Mouse (Mus musculus) left cerebral cortex, postnatal 10 days (tissue): ENCODE results near the gene Pkp4. TPM values are rescaled to one million over a fixed set of nuclear protein-coding genes. Genes with fewer than 3 reads are reported as not detected.
A peak's percentile ranks its signal among the peaks of the same experiment; 100 is the strongest.

Experiments used
- DNase-seq, 2 experiments: peaks; one replicate each; pipeline ENCODE4 v3.0.0; 2021 to 2022; ENCODE audit warnings: low spot score in 2 of 2, mixed read lengths in 1 of 2; ENCODE audit errors: extremely low spot score in 1 of 2
- intact Hi-C: fragments of 180-260 bp; cut with DNase I; formaldehyde crosslinking; loops from one replicate; pipeline ENCODE4 v1.15.1; 2025
- total RNA-seq, 2 experiments: library from RNA; stranded (reverse); gene quantifications; 2 replicates each; pipeline ENCODE4 v1.2.3; 2021

Pkp4 gene
- total RNA-seq, 2 experiments from 2014 or later = 208 to 229 TPM

DNA sequence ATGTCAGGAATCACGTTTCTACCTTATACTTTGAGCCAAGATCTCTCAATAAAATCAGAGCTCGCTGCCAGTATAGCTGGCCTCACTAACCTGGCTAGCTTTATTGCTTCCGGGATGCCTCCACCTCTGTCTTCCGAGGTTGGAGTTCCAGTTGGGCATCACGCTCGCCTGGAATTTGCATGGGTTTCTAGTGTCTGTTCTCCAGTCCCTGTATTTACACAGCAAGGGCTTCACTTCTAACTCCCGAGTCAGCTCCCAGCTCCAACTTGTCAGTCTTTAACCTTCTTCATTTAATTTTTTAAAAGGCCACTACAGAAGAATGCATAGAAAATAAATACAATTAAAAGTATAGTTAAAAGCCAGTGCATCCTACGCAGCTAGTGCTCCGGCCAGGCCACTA lies 47.6 kb downstream of the Pkp4 start:
- intact Hi-C loops = no loop called here

GRCm38 (mm10) chr2:59211051-59211450 lies 50.4 kb downstream of the Pkp4 start:
- DNase-seq = no peak
- intact Hi-C loops = no loop called here

More for the DNA sequence above, 47.6 kb downstream of the Pkp4 start:
- DNase-seq = no peak

GRCm38 (mm10) chr2:59212430-59212829 lies 51.8 kb downstream of the Pkp4 start:
- intact Hi-C loops = no loop called here
- no peak for DNase-seq

DNA sequence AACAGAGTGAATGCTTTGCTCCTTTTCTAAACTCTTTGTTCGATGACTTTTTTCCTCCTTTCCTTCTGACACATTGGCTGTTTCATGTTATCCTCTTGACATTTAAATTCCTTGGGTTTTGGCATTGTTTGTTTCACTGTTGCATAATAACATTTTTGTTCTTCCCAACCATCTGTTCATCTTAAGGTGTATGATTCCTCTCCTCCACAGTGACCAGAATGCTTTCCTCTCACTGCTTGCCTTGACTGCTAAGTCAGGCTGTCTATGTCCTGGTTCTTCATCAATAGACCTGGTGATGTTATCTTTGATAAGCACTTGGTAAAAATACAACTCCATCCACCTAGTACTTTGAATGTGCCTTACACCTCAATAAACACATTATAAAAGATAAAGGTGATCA lies 52.2 kb downstream of the Pkp4 start:
- DNase-seq = no peak
- intact Hi-C loops = no loop called here

DNA sequence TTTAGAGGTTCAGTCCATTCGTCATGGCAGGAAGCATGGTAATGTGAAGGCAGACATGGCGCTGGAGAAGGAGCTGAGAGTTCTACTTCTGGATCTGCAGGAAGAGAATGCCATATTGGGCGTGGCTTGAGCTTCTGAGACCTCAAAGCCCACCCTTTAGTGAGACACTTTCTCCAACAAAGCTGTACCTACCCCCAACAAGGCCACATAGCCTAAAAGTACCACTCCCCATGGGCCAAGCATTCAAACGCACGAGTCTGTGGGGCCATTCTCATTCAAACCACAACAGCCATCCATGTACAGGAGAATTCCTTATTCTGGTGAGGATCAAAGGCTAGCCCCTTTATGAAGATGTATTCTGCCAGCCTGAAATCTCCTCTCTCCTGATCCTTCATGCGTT lies 57.3 kb downstream of the Pkp4 start:
- intact Hi-C loops = no loop called here
- DNase-seq = no peak

DNA sequence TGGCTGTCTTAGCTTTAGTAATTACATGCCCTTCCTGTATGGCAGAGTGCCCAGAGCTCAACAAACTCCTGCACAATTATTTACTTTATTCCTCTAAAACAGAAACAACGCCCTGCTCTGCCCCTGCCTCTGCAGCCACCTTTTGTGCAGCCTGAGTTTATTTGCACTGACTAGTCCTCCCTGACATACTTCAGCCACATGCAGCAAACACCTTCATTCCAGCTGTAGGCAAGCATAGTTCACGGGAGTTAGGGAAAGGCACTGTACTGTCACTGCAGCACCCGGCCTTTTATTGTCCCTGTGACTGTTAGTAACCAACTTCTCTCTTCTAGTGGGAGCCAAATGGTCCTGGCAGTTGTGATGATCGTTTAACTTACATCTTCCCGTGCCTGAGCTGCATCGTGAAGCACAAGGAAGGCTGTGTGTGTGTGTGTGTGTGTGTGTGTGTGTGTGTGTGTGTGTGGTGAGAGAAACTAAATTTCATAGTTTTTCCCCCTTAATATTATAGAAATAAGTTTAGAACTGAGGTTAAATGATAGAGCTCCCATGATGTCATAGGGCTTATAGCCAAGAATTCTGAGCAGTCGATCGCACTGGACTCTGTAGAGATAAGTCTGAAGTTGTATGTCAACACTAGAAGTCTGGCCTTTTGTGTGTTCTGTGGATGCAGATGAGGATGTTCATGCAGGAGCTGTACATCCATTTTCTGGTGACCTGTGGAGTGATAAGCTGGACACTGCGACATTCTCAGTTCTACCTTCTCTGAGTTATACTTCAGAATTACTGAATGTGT lies 59.5 kb downstream of the Pkp4 start:
- DNase-seq = peak in 1 of 2 experiments; percentile 65
- intact Hi-C loops = no loop called here

DNA sequence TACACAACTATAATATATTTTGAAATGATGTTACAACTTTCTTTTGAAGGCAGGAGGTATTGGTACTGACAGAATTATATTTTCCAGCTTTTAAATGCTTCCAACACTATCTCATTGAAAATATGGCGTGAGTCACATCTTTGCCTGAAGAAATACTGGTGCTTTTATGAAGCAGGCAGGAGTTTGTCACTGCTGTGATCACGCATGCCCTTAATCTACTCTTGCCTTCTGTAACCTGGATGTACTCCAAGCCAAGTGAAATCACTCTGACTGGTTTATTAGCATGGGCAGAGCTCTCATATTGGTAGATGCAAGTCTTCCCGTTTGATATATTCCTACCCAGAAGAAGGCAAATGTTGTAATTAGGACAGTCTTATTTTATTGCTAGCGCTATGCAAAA lies 65.7 kb downstream of the Pkp4 start:
- intact Hi-C loops = no loop called here
- peak in 1 of 2 experiments; percentile 21 for DNase-seq

DNA sequence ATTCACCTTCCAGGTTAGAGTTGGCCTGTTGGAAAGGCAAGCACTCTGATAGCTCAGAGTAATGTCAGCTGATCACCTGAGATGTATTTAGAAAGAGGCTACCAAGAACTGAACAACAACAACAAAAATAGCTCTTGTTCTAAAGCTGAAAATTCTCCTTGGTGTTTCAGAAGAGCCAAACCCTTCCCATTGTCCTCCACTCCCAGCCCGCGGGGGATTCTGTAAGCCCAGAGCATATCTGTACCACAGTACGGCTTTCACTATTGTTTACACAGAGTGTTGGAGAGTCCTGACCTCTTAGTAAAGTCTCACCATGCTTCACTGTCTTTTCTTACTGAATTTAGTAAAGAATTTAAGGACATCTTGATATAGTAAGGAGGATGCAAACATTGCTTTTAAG lies 66.4 kb downstream of the Pkp4 start:
- intact Hi-C loops = no loop called here
- DNase-seq = no peak

GRCm38 (mm10) chr2:59227508-59228263 lies 67.0 kb downstream of the Pkp4 start:
- DNase-seq = no peak
- intact Hi-C loops = no loop called here

- intact Hi-C loops = no loop called here
- no peak for DNase-seq
These were observed 68.7 kb downstream of the Pkp4 start for GRCm38 (mm10) chr2:59229250-59229895.

GRCm38 (mm10) chr2:59230656-59231055 lies 70.0 kb downstream of the Pkp4 start:
- intact Hi-C loops = no loop called here
- DNase-seq = no peak

DNA sequence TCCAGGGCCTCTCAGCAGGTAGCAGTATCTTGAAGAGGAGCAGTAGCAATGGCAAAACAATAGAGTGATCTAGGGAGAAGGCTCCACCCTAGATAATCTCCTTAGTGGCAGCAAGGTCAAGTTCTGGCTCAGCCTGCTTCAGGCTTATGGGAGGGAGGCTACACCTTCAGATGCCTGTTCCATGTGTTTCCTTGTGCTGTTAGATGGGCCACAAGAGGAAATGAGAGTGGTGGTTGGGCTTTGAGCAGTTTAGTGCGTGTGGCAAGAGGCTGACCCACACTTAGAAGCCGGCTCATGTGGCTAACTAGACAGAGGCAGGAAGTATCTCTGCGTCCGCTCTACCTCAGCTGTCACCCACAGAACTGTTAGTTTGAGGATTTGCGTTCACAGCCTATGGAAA lies 70.9 kb downstream of the Pkp4 start:
- intact Hi-C loops = no loop called here

GRCm38 (mm10) chr2:59233294-59233923 lies 72.8 kb downstream of the Pkp4 start:
- DNase-seq = no peak
- intact Hi-C loops = no loop called here

More for the DNA sequence above, 70.9 kb downstream of the Pkp4 start:
- DNase-seq = no peak

DNA sequence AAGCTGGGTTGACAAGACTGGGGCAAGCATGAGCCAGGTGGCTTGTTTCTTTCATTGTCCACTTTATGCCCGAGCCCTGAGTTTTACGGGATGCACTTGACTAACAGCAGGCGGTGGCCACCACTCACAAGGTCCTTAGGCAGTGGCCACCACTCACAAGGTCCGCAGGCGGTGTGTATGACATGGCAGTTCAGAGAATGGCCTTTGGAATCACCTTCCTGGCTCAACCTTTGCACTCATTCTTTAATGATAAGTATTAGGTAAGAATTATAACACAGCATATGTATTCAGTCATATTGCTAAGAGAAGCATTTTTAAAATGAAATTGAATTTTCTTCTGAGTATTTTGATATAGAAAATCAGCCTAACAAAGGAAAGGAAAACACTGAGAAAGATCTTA lies 73.3 kb downstream of the Pkp4 start:
- no peak for DNase-seq
- intact Hi-C loops = no loop called here

GRCm38 (mm10) chr2:59234537-59234936 lies 73.9 kb downstream of the Pkp4 start:
- DNase-seq = no peak
- intact Hi-C loops = no loop called here

GRCm38 (mm10) chr2:59239841-59240395 lies 79.3 kb downstream of the Pkp4 start:
- DNase-seq = peak in 1 of 2 experiments; percentile 27
- intact Hi-C loops = loop anchor here (10.0 kb wide), 1 partner anchor 405 kb away; no protein-coding TSS in a partner anchor

DNA sequence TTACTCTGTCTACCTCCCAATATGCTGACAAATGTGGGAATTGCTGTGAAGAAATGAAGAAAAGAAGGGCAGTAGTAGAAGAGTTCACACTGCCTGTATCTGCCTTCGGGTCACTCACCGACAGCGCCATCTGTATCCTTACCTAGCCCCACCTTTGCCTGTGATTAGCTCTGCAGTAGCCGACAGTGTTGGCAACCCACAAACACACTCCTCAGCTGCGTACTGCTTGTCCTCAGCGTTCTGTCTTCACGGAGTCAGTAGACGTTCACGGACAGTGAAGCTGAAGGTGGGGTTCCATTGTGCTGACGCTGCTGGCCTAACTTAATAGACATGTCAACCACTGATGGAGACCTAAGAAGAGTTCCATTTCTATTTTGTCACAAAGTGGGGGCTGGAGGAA lies 81.5 kb downstream of the Pkp4 start:
- DNase-seq = no peak
- intact Hi-C loops = loop anchor here (10.0 kb wide), 1 partner anchor 407 kb away; no protein-coding TSS in a partner anchor

GRCm38 (mm10) chr2:59244273-59245097 lies 83.8 kb downstream of the Pkp4 start:
- DNase-seq = no peak
- intact Hi-C loops = loop anchor here (10.0 kb wide), 1 partner anchor 410 kb away; no protein-coding TSS in a partner anchor
